Mouse (Mus musculus) adrenal gland, postnatal 36 days (tissue): ENCODE data around the gene Arl13b. TPM values are rescaled to one million over a fixed set of nuclear protein-coding genes. Genes with fewer than 3 reads are reported as not detected.

Experiments used
- DNase-seq, 2 experiments: peaks; one replicate each; pipeline ENCODE4 v3.0.0; 2021; ENCODE audit warnings: mixed read lengths in 1 of 2
- long read RNA-seq, 2 experiments: library from polyadenylated mRNA; stranded (forward); transcript quantifications; one replicate each; pipeline ENCODE4 v2.0.0; 2021; ENCODE audit warnings: borderline sequencing depth in 2 of 2
- total RNA-seq, 2 experiments: library from RNA; stranded (reverse); gene quantifications; 2 replicates each; pipeline ENCODE4 v1.2.3; 2021

Arl13b gene
- total RNA-seq, result 10 to 100 TPM; 11.4 to 12.1 TPM
- long read RNA-seq, experiment 1, partial matches to known transcripts, result 4 of 6 reads
- long read RNA-seq, experiment 1, other reads (novel, unspliced or antisense), result 1 of 6 reads
- long read RNA-seq, experiment 2, result 0 reads

GRCm38 (mm10) chr16:62846498-62847312, at the start of gene Arl13b:
Gene Arl13b (minus strand): TSS chr16:62847040.
- DNase-seq, result peak; percentile 94 to 95

GRCm38 (mm10) chr16:62895824-62896223, 49.0 kb upstream of the Arl13b start:
- no peak for DNase-seq

GRCm38 (mm10) chr16:62874065-62874464, 27.2 kb upstream of the Arl13b start:
- DNase-seq, result no peak

GRCm38 (mm10) chr16:62873180-62873579, 26.3 kb upstream of the Arl13b start:
- peak in 1 of 2 experiments; percentile 6 for DNase-seq

- DNase-seq, result no peak
Observed at GRCm38 (mm10) chr16:62872688-62873117, 25.9 kb upstream of the Arl13b start.

- DNase-seq, result no peak
Observed at GRCm38 (mm10) chr16:62861455-62861854, 14.6 kb upstream of the Arl13b start.

GRCm38 (mm10) chr16:62860140-62860539, 13.3 kb upstream of the Arl13b start:
- DNase-seq, result no peak

- peak; percentile 21 to 42 for DNase-seq
Observed at GRCm38 (mm10) chr16:62858018-62858417, 11.2 kb upstream of the Arl13b start.

- no peak for DNase-seq
Observed at GRCm38 (mm10) chr16:62857498-62857897, 10.7 kb upstream of the Arl13b start.

- DNase-seq, result no peak
Observed at GRCm38 (mm10) chr16:62856273-62856672, 9.4 kb upstream of the Arl13b start.

GRCm38 (mm10) chr16:62855385-62855784, 8.5 kb upstream of the Arl13b start:
- peak; percentile 41 to 48 for DNase-seq

GRCm38 (mm10) chr16:62854191-62855068, 7.6 kb upstream of the Arl13b start, which contains the start of gene Pros1:
Gene Pros1 (plus strand): TSS chr16:62854307.
- peak; percentile 76 to 88 for DNase-seq

- DNase-seq, result no peak
Observed at GRCm38 (mm10) chr16:62853611-62854126, 6.8 kb upstream of the Arl13b start.

- DNase-seq, result no peak
Observed at GRCm38 (mm10) chr16:62852464-62853252, 5.8 kb upstream of the Arl13b start.

- DNase-seq, result no peak
Observed at GRCm38 (mm10) chr16:62845341-62845740, 1.5 kb downstream of the Arl13b start.

GRCm38 (mm10) chr16:62834016-62834735, 12.7 kb downstream of the Arl13b start:
- no peak for DNase-seq

- peak; percentile 58 to 66 for DNase-seq
Observed at GRCm38 (mm10) chr16:62832481-62832880, 14.4 kb downstream of the Arl13b start.

GRCm38 (mm10) chr16:62832027-62832426, 14.8 kb downstream of the Arl13b start:
- no peak for DNase-seq

- peak in 1 of 2 experiments; percentile 11 for DNase-seq
Observed at GRCm38 (mm10) chr16:62826156-62827001, 20.5 kb downstream of the Arl13b start.

GRCm38 (mm10) chr16:62822472-62822871, 24.4 kb downstream of the Arl13b start:
- no peak for DNase-seq
